Mouse (Mus musculus) 3134 (cell line): ENCODE measurements around the gene Atf2.
"Not testable (repeated sequence)": the region's sequence is repeated elsewhere in the genome, so short reads cannot be mapped to it uniquely, and the experiment has no call there.

Experiments
- DNase-seq: peaks from one replicate; pipeline ENCODE4 v3.0.0-alpha.2; 2011; ENCODE audit warnings: low spot score; ENCODE audit not compliant: insufficient read length; ENCODE audit errors: extremely low read depth

Gene Atf2

GRCm38 (mm10) chr2:73892464-73893296 lies at the start of gene Atf2:
Atf2 (minus strand) TSS chr2:73892639.
- peak; percentile 94 for DNase-seq

- no peak for DNase-seq
Measured at GRCm38 (mm10) chr2:73941281-73941680, 48.8 kb upstream of the Atf2 start.

- DNase-seq, result no peak
Measured at GRCm38 (mm10) chr2:73940471-73940870, 48.0 kb upstream of the Atf2 start.

GRCm38 (mm10) chr2:73938896-73939295 lies 46.5 kb upstream of the Atf2 start:
- DNase-seq, result no peak

GRCm38 (mm10) chr2:73932676-73933313 lies 40.4 kb upstream of the Atf2 start:
- no peak for DNase-seq

GRCm38 (mm10) chr2:73927711-73928110 lies 35.3 kb upstream of the Atf2 start:
- DNase-seq, result no peak

- DNase-seq, result no peak
Measured at GRCm38 (mm10) chr2:73925539-73925938, 33.1 kb upstream of the Atf2 start.

- no peak for DNase-seq
Measured at GRCm38 (mm10) chr2:73925089-73925488, 32.6 kb upstream of the Atf2 start.

- DNase-seq, result no peak
Measured at GRCm38 (mm10) chr2:73919642-73920041, 27.2 kb upstream of the Atf2 start.

GRCm38 (mm10) chr2:73912264-73912663 lies 19.8 kb upstream of the Atf2 start:
- DNase-seq, result peak; percentile 21

- DNase-seq, result peak; percentile 86
Measured at GRCm38 (mm10) chr2:73911175-73911700, 18.8 kb upstream of the Atf2 start, which contains the start of gene Atp5g3. Atp5g3 (minus strand) TSS chr2:73911326.

GRCm38 (mm10) chr2:73910571-73911174 lies 18.2 kb upstream of the Atf2 start:
- peak; percentile 63 for DNase-seq

- no peak for DNase-seq
Measured at GRCm38 (mm10) chr2:73909116-73909515, 16.7 kb upstream of the Atf2 start.

- DNase-seq, result not testable (repeated sequence)
Measured at GRCm38 (mm10) chr2:73904679-73905078, 12.2 kb upstream of the Atf2 start.

GRCm38 (mm10) chr2:73903536-73903935 lies 11.1 kb upstream of the Atf2 start:
- DNase-seq, result no peak

GRCm38 (mm10) chr2:73902328-73902727 lies 9.9 kb upstream of the Atf2 start:
- not testable (repeated sequence) for DNase-seq

GRCm38 (mm10) chr2:73901169-73901568 lies 8.7 kb upstream of the Atf2 start:
- DNase-seq, result no peak

GRCm38 (mm10) chr2:73900364-73900763 lies 7.9 kb upstream of the Atf2 start:
- DNase-seq, result no peak

GRCm38 (mm10) chr2:73896919-73897318 lies 4.5 kb upstream of the Atf2 start:
- not testable (repeated sequence) for DNase-seq

- DNase-seq, result no peak
Measured at GRCm38 (mm10) chr2:73893473-73894270, 1.2 kb upstream of the Atf2 start.
